Mouse (Mus musculus) liver, postnatal 0 days (tissue): ENCODE data around the gene Cdiptos.

Source experiments
- CTCF ChIP-seq: sonication (generic); IDR thresholded peaks from 2 replicates; pipeline ENCODE4 v1.5.1; 2016; ENCODE audit warnings: antibody characterized with exemption, low read depth
- EP300 ChIP-seq: IDR thresholded peaks from 2 replicates; pipeline ENCODE4 v1.6.1; 2016; ENCODE audit warnings: antibody characterized with exemption, low read depth, mild to moderate bottlenecking

GRCm38 (mm10) chr7:126982054-126982453, 6.2 kb upstream of the Cdiptos start:
- no peak for TF ChIP-seq EP300
- no peak for TF ChIP-seq CTCF
